Mouse (Mus musculus) urinary bladder, postnatal 0 days (tissue): ENCODE results near the gene Ddx23. TPM values are rescaled to one million over a fixed set of nuclear protein-coding genes. Genes with fewer than 3 reads are reported as not detected.

ENCODE experiments used
- polyA plus RNA-seq: library from polyadenylated mRNA; unstranded; fragments of >200 nt; fragmentation: Nextera tagmentation; extraction: Ambion mirVana; gene quantifications from 2 replicates; pipeline ENCODE4 v1.2.1, GENCODE M21; 2015

Gene Ddx23
- polyA plus RNA-seq = 11.6 and 12.9 TPM in 2 replicates

DNA sequence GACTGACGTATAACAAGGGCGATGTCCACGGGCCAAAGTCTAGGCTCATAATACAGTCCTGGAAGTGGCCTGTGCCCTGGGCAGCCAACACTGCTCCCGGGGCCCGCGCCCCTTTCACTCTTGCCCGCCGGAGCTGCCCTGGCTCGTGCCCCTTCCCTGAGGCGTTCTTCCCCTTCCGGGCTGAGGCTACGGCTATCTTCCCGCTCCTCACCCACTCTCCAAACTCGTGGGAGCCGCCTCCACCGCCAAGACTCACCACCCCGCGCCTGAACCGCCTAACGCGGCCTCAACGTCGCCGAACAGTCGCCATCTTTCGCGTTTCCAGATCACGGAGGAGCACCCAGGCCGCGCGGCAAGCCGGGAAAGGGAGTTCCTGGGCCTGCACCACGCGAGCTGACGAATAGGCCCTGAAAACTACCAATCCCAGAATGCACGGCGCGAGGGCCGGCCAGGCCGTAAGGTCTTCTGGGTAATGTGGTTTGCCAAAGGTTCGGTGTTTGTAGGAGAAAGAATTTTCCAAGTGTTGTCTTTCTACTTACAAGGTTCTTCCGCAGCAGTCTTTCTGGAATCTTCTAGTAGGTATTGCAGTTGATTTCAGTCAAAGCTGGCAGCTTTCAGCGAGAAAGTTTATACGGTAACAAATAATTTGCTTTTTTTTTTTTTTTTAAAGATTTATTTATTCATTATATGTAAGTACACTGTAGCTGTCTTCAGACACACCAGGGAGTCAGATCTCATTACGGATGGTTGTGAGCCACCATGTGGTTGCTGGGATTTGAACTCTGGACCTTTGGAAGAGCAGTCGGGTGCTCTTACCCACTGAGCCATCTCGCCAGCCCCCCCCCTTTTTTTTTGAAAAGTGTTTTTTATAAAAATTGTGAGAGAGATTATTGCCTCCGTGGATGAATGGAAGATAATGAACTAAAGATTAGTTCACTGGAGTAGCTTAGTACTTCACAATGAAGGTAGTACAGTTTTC, at the start of gene Ddx23:
TSS of gene Ddx23 (minus strand) at position 328 of the 979 bp plus-strand sequence.

DNA sequence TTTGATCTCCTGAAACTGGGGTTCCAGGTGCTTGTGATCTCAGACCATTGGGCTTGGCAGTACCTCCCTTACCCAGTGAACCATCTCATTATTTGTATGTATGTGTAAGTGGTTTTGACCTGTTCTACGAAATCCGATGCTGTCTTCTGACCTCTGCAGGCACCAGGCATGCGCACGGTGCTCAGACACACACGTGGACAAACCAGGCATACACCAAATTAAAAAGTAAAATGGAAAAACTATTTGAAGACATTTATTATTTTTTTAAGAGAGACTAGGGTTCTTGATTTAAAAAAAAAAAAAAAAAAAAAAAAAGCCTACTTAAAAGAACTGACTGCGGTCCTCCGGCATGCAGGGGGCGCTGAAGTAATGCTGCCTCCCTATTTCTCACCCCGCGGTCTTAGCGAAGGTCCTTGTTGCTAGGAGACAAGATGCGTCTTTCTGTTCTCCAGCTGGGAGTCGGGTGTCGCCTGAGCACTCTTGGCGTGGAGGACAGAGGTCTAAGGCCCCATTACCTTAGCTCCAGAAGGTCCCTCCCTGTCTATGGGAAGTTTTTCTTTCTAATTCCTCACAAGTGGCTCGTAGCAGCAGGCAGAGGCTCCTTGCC, 45.2 kb upstream of the Ddx23 start, which contains the start of gene Ccdc65:
TSS of gene Ccdc65 (plus strand) at position 442 of the 607 bp plus-strand sequence.

DNA sequence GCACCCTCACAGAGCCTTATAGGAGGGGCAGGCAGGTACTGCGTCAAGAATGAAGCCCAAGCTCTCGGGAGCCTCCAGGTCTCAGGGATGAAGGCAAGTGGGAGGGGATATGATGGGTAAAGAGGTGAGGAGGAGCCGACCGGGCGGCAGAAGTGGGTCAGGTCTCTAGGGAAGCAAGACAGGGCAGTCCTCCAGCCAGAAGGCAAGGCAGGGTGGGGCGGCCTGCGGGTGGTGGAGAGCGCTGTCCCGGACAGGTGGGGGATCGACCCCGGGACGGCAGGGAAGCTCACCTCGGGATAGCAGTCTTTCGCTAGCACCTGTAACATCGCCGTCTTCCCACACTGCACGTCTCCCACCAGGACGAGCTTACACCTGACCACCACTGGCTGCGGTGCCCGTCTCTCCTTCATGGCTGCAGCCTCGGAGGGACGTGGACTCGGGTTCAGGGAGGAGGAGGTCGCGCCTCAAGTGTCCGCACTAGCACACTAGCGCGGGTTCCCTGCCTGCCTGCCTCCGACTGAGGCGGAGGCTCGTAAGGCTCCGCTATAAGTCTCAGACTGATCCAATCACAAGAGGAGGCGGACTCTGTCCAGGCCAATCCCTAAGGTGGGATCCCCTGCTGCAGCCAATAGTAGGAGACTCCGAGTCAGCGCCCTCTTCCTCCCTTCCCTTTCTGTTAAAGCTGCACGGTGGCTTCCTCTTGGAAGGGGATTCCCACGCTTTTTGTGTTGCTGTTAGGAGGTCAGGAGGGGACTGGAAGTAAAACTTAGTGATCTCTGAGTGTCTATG, 14.4 kb upstream of the Ddx23 start, which contains the start of gene Rnd1:
TSS of gene Rnd1 (minus strand) at position 522 of the 789 bp plus-strand sequence.

DNA sequence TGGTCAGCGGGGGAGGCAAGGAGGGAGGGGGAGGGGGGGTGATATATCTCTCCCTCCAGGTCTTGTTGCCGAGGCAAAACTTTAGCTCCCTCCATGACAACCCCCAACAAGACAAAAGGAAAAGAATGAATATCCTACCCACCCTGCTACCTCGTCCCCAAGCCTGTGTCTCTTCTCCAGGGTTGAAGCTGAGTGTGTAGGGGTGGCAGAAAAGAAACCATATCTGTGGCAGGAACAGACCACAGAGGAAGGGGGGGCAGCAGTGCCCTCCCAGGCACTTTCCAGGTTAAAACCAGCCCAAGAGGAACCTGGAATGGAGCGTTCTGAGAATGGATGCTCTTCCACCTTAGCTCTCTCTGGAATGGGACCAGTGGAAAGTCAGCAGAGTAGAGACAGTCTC, 32.2 kb downstream of the Ddx23 start, which contains the start of gene Cacnb3:
TSS of gene Cacnb3 (plus strand) at position 301 of the 400 bp plus-strand sequence.

GRCm38 (mm10) chr15:98609331-98610130, 53.2 kb downstream of the Ddx23 start, which contains the start of gene Adcy6:
Adcy6 (minus strand) TSS chr15:98610076.

Other genes with a start within 250 kb of the Ddx23 start
- gene Olfr282, start 231.7 kb downstream of the Ddx23 start, polyA plus RNA-seq = not detected in 2 replicates
- gene Olfr281, start 210.3 kb downstream of the Ddx23 start, polyA plus RNA-seq = not detected in 2 replicates
- gene OR5BS1P, start 193.0 kb downstream of the Ddx23 start, polyA plus RNA-seq = not detected in 2 replicates
- gene Lalba, start 180.2 kb downstream of the Ddx23 start, polyA plus RNA-seq = not detected in 2 replicates
- gene Olfr279, start 170.5 kb downstream of the Ddx23 start, polyA plus RNA-seq = not detected in 2 replicates
- 47.3 and 47.6 TPM in 2 replicates for gene Kansl2, start 128.6 kb downstream of the Ddx23 start, polyA plus RNA-seq
- gene Ccnt1, start 92.0 kb downstream of the Ddx23 start, polyA plus RNA-seq = 26.1 and 27.2 TPM in 2 replicates
- not detected in 2 replicates for gene 4930415O20Rik, start 91.9 kb downstream of the Ddx23 start, polyA plus RNA-seq
- 5.0 and 5.8 TPM in 2 replicates for gene Adcy6, start 52.8 kb downstream of the Ddx23 start, polyA plus RNA-seq
- gene Cacnb3, start 32.1 kb downstream of the Ddx23 start, polyA plus RNA-seq = 17.3 and 20.5 TPM in 2 replicates
- gene Rnd1, start 14.6 kb upstream of the Ddx23 start, polyA plus RNA-seq = 0.63 and 1.3 TPM in 2 replicates
- gene Ccdc65, start 45.3 kb upstream of the Ddx23 start, polyA plus RNA-seq = 4.9 and 5.3 TPM in 2 replicates
- 39.2 and 42.9 TPM in 2 replicates for gene Fkbp11, start 65.3 kb upstream of the Ddx23 start, polyA plus RNA-seq
- gene Arf3, start 100.3 kb upstream of the Ddx23 start, polyA plus RNA-seq = 24.2 and 25.3 TPM in 2 replicates
- gene Wnt10b, start 115.3 kb upstream of the Ddx23 start, polyA plus RNA-seq = 0.58 and 1.1 TPM in 2 replicates
- 0.12 TPM in 1 of 2 replicates, not detected in the other for gene Wnt1, start 127.0 kb upstream of the Ddx23 start, polyA plus RNA-seq
- not detected in 2 replicates for gene Ddn, start 146.6 kb upstream of the Ddx23 start, polyA plus RNA-seq
- 54.6 and 55.4 TPM in 2 replicates for gene Prkag1, start 168.6 kb upstream of the Ddx23 start, polyA plus RNA-seq
- 5.1 TPM in 2 replicates for gene Kmt2d, start 208.3 kb upstream of the Ddx23 start, polyA plus RNA-seq
- gene Rhebl1, start 231.6 kb upstream of the Ddx23 start, polyA plus RNA-seq = 3.6 TPM in 2 replicates
- gene Dhh, start 235.6 kb upstream of the Ddx23 start, polyA plus RNA-seq = 0.48 and 0.96 TPM in 2 replicates